Comparison of ENCODE assay signal across 8 mouse cellular contexts in the genomic region with DNA sequence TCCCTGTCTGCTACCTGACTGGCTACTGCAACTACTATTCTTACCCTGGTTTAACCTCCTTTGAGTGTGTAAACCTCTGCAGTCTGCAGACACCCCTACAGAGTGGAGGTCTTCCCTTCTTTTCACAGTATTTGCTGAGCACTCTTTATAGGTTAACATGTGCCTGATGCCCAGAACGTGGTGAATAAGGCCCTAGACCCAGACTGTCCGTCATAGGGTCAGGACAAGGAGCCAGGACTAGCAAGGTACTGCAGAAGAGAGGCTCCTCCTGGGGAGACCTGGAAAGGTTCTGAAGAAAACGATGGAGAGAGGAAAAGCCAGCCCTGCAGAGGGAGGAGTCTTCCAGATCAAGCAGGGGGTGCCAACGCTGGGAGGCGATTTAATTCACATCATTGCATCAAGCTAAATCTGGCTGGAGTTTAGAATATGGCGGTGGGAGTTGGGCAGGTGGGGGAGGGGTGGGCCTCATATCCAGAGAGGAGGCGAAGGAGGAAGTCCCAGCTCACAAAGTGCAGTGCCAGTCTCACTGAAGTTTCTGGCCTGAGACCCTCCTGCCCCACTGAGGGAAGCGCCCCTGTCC. TPM values are rescaled to one million over a fixed set of nuclear protein-coding genes. Genes with fewer than 3 reads are reported as not detected.
DNase-seq lines count a peak whose midpoint lies in the region; ATAC-seq and TF ChIP-seq lines count a peak whose summit lies in the region.

No protein-coding gene starts in this region.

- no peaks in the 10 kb centered on the region for H3K9me3 ChIP-seq in heart, embryonic 15.5 days (replicated peaks)
- H3K9me3 ChIP-seq in hindbrain, embryonic 14.5 days (ENCODE audit: control insufficient read depth, low read length), result no peaks in the 10 kb centered on the region
- no peaks in the 10 kb centered on the region for H3K9me3 ChIP-seq in midbrain, embryonic 14.5 days (ENCODE audit: control insufficient read depth, low read length)

- H3K36me3 ChIP-seq in heart, embryonic 15.5 days, result no peaks in the 10 kb centered on the region
- H3K36me3 ChIP-seq in heart, adult 2 months (ENCODE audit: control insufficient read depth, insufficient read depth, low read length), result no peaks in the 10 kb centered on the region
- no peaks in the 10 kb centered on the region for H3K36me3 ChIP-seq in hindbrain, embryonic 14.5 days (replicated peaks; ENCODE audit: control insufficient read depth, insufficient read depth)
- H3K36me3 ChIP-seq in midbrain, embryonic 14.5 days (ENCODE audit: control insufficient read depth, insufficient read depth, low read length), result no peaks in the 10 kb centered on the region

- no peak for TF ChIP-seq EP300 in heart, adult 2 months (IDR thresholded peaks at IDR 0.05; ENCODE audit: insufficient read depth, low read depth, low read length)

- H3K27me3 ChIP-seq in heart, embryonic 15.5 days, result no peaks in the 10 kb centered on the region
- H3K27me3 ChIP-seq in heart, adult 2 months (ENCODE audit: control insufficient read depth, insufficient read depth, low read length), result no peaks in the 10 kb centered on the region; the same call in 1 of the 2 replicates
- no peaks in the 10 kb centered on the region for H3K27me3 ChIP-seq in hindbrain, embryonic 14.5 days (ENCODE audit: control insufficient read depth, insufficient read depth, low read length)
- no peaks in the 10 kb centered on the region for H3K27me3 ChIP-seq in midbrain, embryonic 14.5 days (ENCODE audit: control insufficient read depth, insufficient read depth, low read length)

- H3K27ac ChIP-seq in heart, embryonic 15.5 days, result no peak overlapping the region
- no peak overlapping the region for H3K27ac ChIP-seq in heart, adult 2 months
- H3K27ac ChIP-seq in cortical plate, adult 2 months (ENCODE audit: insufficient read depth, low read length), result no peak overlapping the region
- peak overlapping the region; percentile 77 for H3K27ac ChIP-seq in hindbrain, embryonic 14.5 days
- H3K27ac ChIP-seq in midbrain, embryonic 14.5 days (replicated peaks; ENCODE audit: low read depth, low read length), result peak overlapping the region; percentile 86

- no peak for TF ChIP-seq CTCF in heart, adult 2 months (IDR thresholded peaks at IDR 0.05)
- TF ChIP-seq CTCF in cortical plate, adult 2 months (IDR thresholded peaks at IDR 0.05; ENCODE audit: extremely low read depth, insufficient read depth, low read length), result no peak

- DNase-seq in heart, adult 2 months, result no peak
- no peak for DNase-seq in hindbrain, embryonic 14.5 days (ENCODE audit: low spot score)
- DNase-seq in midbrain, embryonic 14.5 days, result peak; percentile 36
- no peak for DNase-seq in gastrocnemius, postnatal 4 days (ENCODE audit: low spot score in 2 of 2)
- DNase-seq in ovary, postnatal 36 days (ENCODE audit: low spot score), result no peak
- no peak for DNase-seq in cerebellum, adult 8-10 months

- peaks cover 19% of the 10 kb centered on the region for H3K4me1 ChIP-seq in heart, embryonic 15.5 days (replicated peaks)
- no peaks in the 10 kb centered on the region for H3K4me1 ChIP-seq in heart, adult 2 months (ENCODE audit: control insufficient read depth, insufficient read depth, low read length)
- no peaks in the 10 kb centered on the region for H3K4me1 ChIP-seq in cortical plate, adult 2 months (ENCODE audit: control insufficient read depth, insufficient read depth, low read length)
- H3K4me1 ChIP-seq in hindbrain, embryonic 14.5 days (replicated peaks; ENCODE audit: control insufficient read depth, insufficient read depth, low read length), result peaks cover 14% of the 10 kb centered on the region
- H3K4me1 ChIP-seq in midbrain, embryonic 14.5 days (ENCODE audit: control insufficient read depth, insufficient read depth, low read length), result peaks cover 6% of the 10 kb centered on the region

- H3K4me3 ChIP-seq in heart, embryonic 15.5 days, result peak overlapping the region; percentile 71
- no peak overlapping the region for H3K4me3 ChIP-seq in heart, adult 2 months
- H3K4me3 ChIP-seq in cortical plate, adult 2 months (ENCODE audit: insufficient read depth, low read length), result peak overlapping the region; percentile 78
- peak overlapping the region; percentile 87 for H3K4me3 ChIP-seq in hindbrain, embryonic 14.5 days (replicated peaks; ENCODE audit: low read length)
- peak overlapping the region; percentile 81 for H3K4me3 ChIP-seq in midbrain, embryonic 14.5 days (replicated peaks; ENCODE audit: low read depth, low read length)

- no peak for TF ChIP-seq POLR2A in heart, adult 2 months (IDR thresholded peaks at IDR 0.05; ENCODE audit: insufficient read depth, low read depth, low read length)
- 0 out of 2 replicates have a peak, but pooled peaks have one; percentile 16 for TF ChIP-seq POLR2A in cortical plate, adult 2 months (IDR thresholded peaks at IDR 0.05; ENCODE audit: extremely low read depth, insufficient read depth, low read length)

- H3K4me2 ChIP-seq in heart, embryonic 15.5 days, result peak overlapping the region; percentile 96
- peak overlapping the region; percentile 94 for H3K4me2 ChIP-seq in hindbrain, embryonic 14.5 days (replicated peaks)
- peak overlapping the region; percentile 96 for H3K4me2 ChIP-seq in midbrain, embryonic 14.5 days (ENCODE audit: low read length)

- WGBS in heart, embryonic 15.5 days, result 43% methylated on average over 8 of the region's 8 CpGs
- 57% methylated on average over 8 of the region's 8 CpGs for whole genome bisulfite sequencing in heart, adult 2 months
- 23% methylated on average over 8 of the region's 8 CpGs for WGBS in hindbrain, embryonic 14.5 days
- 23% methylated on average over 8 of the region's 8 CpGs for WGBS in midbrain, embryonic 14.5 days

- H3K9ac ChIP-seq in heart, embryonic 15.5 days, result no peak overlapping the region
- H3K9ac ChIP-seq in heart, adult 2 months (ENCODE audit: low read depth, low read length), result no peak overlapping the region
- H3K9ac ChIP-seq in hindbrain, embryonic 14.5 days, result peak overlapping the region; percentile 91; the same call in 1 of the 2 replicates
- H3K9ac ChIP-seq in midbrain, embryonic 14.5 days (replicated peaks; ENCODE audit: low read length), result peak overlapping the region; percentile 89; the same call in 1 of the 2 replicates

- intact Hi-C loops in heart, adult 2 months (cut with DNase I), result no loop called here

- ATAC-seq in heart, embryonic 15.5 days (replicated peaks; ENCODE audit: insufficient number of reproducible peaks, insufficient read depth, low FRiP score, low read depth), result no peak
- no peak for ATAC-seq in hindbrain, embryonic 14.5 days (ENCODE audit: low FRiP score)
- ATAC-seq in midbrain, embryonic 14.5 days (ENCODE audit: low FRiP score, low TSS enrichment), result no peak

- H3K79me2 ChIP-seq in heart, adult 2 months (replicated peaks; ENCODE audit: control insufficient read depth, insufficient read depth, low read length), result no peaks in the 10 kb centered on the region

RNA-seq across cellular contexts. Expression of a gene that starts 2.0 kb away (rescaled TPM):
- polyA plus RNA-seq in heart, embryonic 15.5 days (2015; fragmentation: Nextera tagmentation; extraction: Ambion mirVana), result 9.1 and 13.0 TPM in 2 replicates
- 10 to 100 TPM; 10.2 to 12.4 TPM for total RNA-seq in heart, adult 2 months (2021)
- 7.3 and 12.0 TPM in 2 replicates for polyA plus RNA-seq in heart, adult 2 months (2012; rRNA removed)
- 27.2 and 27.9 TPM in 2 replicates for polyA plus RNA-seq in cortical plate, adult 2 months (2012; rRNA removed)
- polyA plus RNA-seq in hindbrain, embryonic 14.5 days (2014; fragmentation: Nextera tagmentation; extraction: Ambion mirVana), result 18.9 and 19.4 TPM in 2 replicates
- polyA plus RNA-seq in midbrain, embryonic 14.5 days (2014; fragmentation: Nextera tagmentation; extraction: Ambion mirVana), result 14.9 and 17.3 TPM in 2 replicates
- 100 to 1,000 TPM; 152 to 153 TPM for total RNA-seq in gastrocnemius, postnatal 4 days (2021)

RNA-seq across cellular contexts. Expression of a gene that starts 37.7 kb away (rescaled TPM):
- 0.19 and 0.71 TPM in 2 replicates for polyA plus RNA-seq in heart, embryonic 15.5 days (2015; fragmentation: Nextera tagmentation; extraction: Ambion mirVana)
- under 1 TPM; 0.07 to 0.10 TPM for total RNA-seq in heart, adult 2 months (2021)
- polyA plus RNA-seq in heart, adult 2 months (2012; rRNA removed), result 0.12 and 0.16 TPM in 2 replicates
- 1.3 and 2.0 TPM in 2 replicates for polyA plus RNA-seq in cortical plate, adult 2 months (2012; rRNA removed)
- 10.5 and 10.6 TPM in 2 replicates for polyA plus RNA-seq in hindbrain, embryonic 14.5 days (2014; fragmentation: Nextera tagmentation; extraction: Ambion mirVana)
- polyA plus RNA-seq in midbrain, embryonic 14.5 days (2014; fragmentation: Nextera tagmentation; extraction: Ambion mirVana), result 10.7 and 14.1 TPM in 2 replicates
- total RNA-seq in gastrocnemius, postnatal 4 days (2021), result under 1 TPM; 0.88 to 0.91 TPM

Comparison
In these comparisons a context has a peak if more than half of its experiments do, and no peak if none do; other contexts are left out.
1. H3K27ac ChIP-seq: peak in hindbrain, embryonic 14.5 days (single experiment) and midbrain, embryonic 14.5 days (single experiment); none in heart, embryonic 15.5 days (single experiment), heart, adult 2 months (single experiment) and cortical plate, adult 2 months (single experiment).
2. H3K9ac ChIP-seq: peak in hindbrain, embryonic 14.5 days (single experiment) and midbrain, embryonic 14.5 days (single experiment); none in heart, embryonic 15.5 days (single experiment) and heart, adult 2 months (single experiment).
3. Peak in every context shown above with its lines, with median percentiles within 50 percentile points of each other: H3K4me2 ChIP-seq.